Mouse (Mus musculus) liver, adult 2 months (tissue): ENCODE measurements around the gene Rfx2. TPM values are rescaled to one million over a fixed set of nuclear protein-coding genes. Genes with fewer than 3 reads are reported as not detected.

Experiments
- DNase-seq: peaks from one replicate; pipeline ENCODE4 v3.0.0-alpha.2; 2011; ENCODE audit warnings: low read depth, low spot score; ENCODE audit errors: extremely low read depth
- H3K27ac ChIP-seq: fragments of 200-500 bp; replicated peaks from 2 replicates; pipeline ENCODE4 v1.5.1; 2012; ENCODE audit warnings: low read depth, mild to moderate bottlenecking, control low read depth, inconsistent platforms, low read length; ENCODE audit not compliant: insufficient read depth
- H3K27me3 ChIP-seq: fragments of 200-500 bp; 2 replicates; pipeline ENCODE4 v1.6.1; 2012; ENCODE audit warnings: mild to moderate bottlenecking, moderate library complexity, low read length, inconsistent platforms; ENCODE audit not compliant: control insufficient read depth, insufficient read depth
- H3K36me3 ChIP-seq: fragments of 200-500 bp; 2 replicates; pipeline ENCODE4 v1.6.1; 2012; ENCODE audit warnings: low read length, inconsistent platforms; ENCODE audit not compliant: control insufficient read depth, insufficient read depth
- H3K4me1 ChIP-seq: fragments of 200-500 bp; 2 replicates; pipeline ENCODE4 v1.6.1; 2011; ENCODE audit warnings: low read length; ENCODE audit not compliant: control insufficient read depth, insufficient read depth
- H3K4me3 ChIP-seq: fragments of 200-500 bp; 2 replicates; pipeline ENCODE4 v1.5.1; 2011; ENCODE audit warnings: low read depth, mild to moderate bottlenecking, control low read depth, low read length, moderate library complexity; ENCODE audit not compliant: insufficient read depth
- H3K79me2 ChIP-seq: fragments of 200-500 bp; 2 replicates; pipeline ENCODE4 v1.6.1; 2012; ENCODE audit warnings: inconsistent platforms, mild to moderate bottlenecking, low read length, moderate library complexity; ENCODE audit not compliant: control insufficient read depth, insufficient read depth
- H3K9ac ChIP-seq: fragments of 200-500 bp; 2 replicates; pipeline ENCODE4 v1.6.1; 2012; ENCODE audit warnings: low read depth, mild to moderate bottlenecking, control low read depth, inconsistent platforms, low read length
- CTCF ChIP-seq: fragments of 200-500 bp; IDR thresholded peaks from 2 replicates; pipeline ENCODE4 v1.5.1; 2011; ENCODE audit warnings: low read depth, low read length, control low read depth
- POLR2A ChIP-seq: fragments of 200-500 bp; IDR thresholded peaks from 2 replicates; pipeline ENCODE4 v1.6.1; 2011; ENCODE audit warnings: low read length, control low read depth; ENCODE audit not compliant: insufficient read depth; ENCODE audit errors: extremely low read depth
- WGBS: fragments of 180-500 bp; shearing (Covaris S2); methylation state at CpG from one replicate; pipeline ENCODE4 v1.1.7; 2018; 5-methylcytosine and 5-hydroxymethylcytosine counted together
- polyA plus RNA-seq: library from polyadenylated mRNA; depleted of rRNA; stranded (reverse); fragments of >200 nt; gene quantifications from 2 replicates; pipeline ENCODE4 v1.2.3, GENCODE M21; 2012; rRNA removed
- total RNA-seq: library from RNA; depleted of rRNA; stranded (reverse); fragments of >200 nt; gene quantifications from 2 replicates; pipeline ENCODE4 v1.2.3, GENCODE M21; 2014; rRNA removed

Rfx2 gene
- total and polyA plus RNA-seq, 2 experiments = 0.18 to 1.0 TPM

GRCm38 (mm10) chr17:56736534-56736933 lies 94.3 kb downstream of the Rfx2 start:
- Histone ChIP-seq H3K27ac (no peak overlapping the region), H3K27me3 (no peaks in the 10 kb centered on the region), H3K4me3 (no peak overlapping the region), H3K9ac (no peak overlapping the region), H3K4me1 (no peaks in the 10 kb centered on the region), H3K36me3 (no peaks in the 10 kb centered on the region), H3K79me2 (no peaks in the 10 kb centered on the region)
- WGBS = 42% methylated on average over 8 of the region's 8 CpGs
- no peak for DNase-seq
- TF ChIP-seq POLR2A (no peak), CTCF (peak; percentile 52)

- no peak for DNase-seq
- 70% methylated on average over 2 of the region's 2 CpGs for WGBS
Measured at GRCm38 (mm10) chr17:56729656-56730055, 101.2 kb downstream of the Rfx2 start.

GRCm38 (mm10) chr17:56729151-56729550 lies 101.7 kb downstream of the Rfx2 start:
- Histone ChIP-seq H3K4me1 (no peaks in the 10 kb centered on the region), H3K79me2 (no peaks in the 10 kb centered on the region), H3K9ac (no peak overlapping the region), H3K36me3 (no peaks in the 10 kb centered on the region), H3K27ac (no peak overlapping the region), H3K4me3 (no peak overlapping the region), H3K27me3 (peaks cover 3% of the 10 kb centered on the region; the same call in 1 of the 2 replicates)
- 68% methylated on average over 6 of the region's 6 CpGs for WGBS
- no peak for DNase-seq
- no peak for TF ChIP-seq POLR2A
- TF ChIP-seq CTCF = no peak

More at GRCm38 (mm10) chr17:56729656-56730055, 101.2 kb downstream of the Rfx2 start:
- no peak overlapping the region for H3K9ac ChIP-seq
- H3K4me1 ChIP-seq = no peaks in the 10 kb centered on the region
- H3K36me3 ChIP-seq = no peaks in the 10 kb centered on the region
- no peak overlapping the region for H3K4me3 ChIP-seq
- TF ChIP-seq CTCF (no peak), POLR2A (no peak)
- peaks cover 3% of the 10 kb centered on the region; the same call in 1 of the 2 replicates for H3K27me3 ChIP-seq
- H3K27ac ChIP-seq = no peak overlapping the region
- no peaks in the 10 kb centered on the region for H3K79me2 ChIP-seq

- 15% methylated on average over 12 of the region's 12 CpGs for WGBS
- Histone ChIP-seq H3K4me1 (no peaks in the 10 kb centered on the region), H3K36me3 (no peaks in the 10 kb centered on the region), H3K4me3 (no peak overlapping the region), H3K79me2 (no peaks in the 10 kb centered on the region), H3K27ac (no peak overlapping the region), H3K9ac (no peak overlapping the region), H3K27me3 (peaks cover 3% of the 10 kb centered on the region; the same call in 1 of the 2 replicates)
- no peak for TF ChIP-seq POLR2A
- no peak for TF ChIP-seq CTCF
- no peak for DNase-seq
Measured at GRCm38 (mm10) chr17:56728117-56728516, 102.7 kb downstream of the Rfx2 start.

- no peak for TF ChIP-seq CTCF
- TF ChIP-seq POLR2A = no peak
- Histone ChIP-seq H3K4me3 (no peak overlapping the region), H3K9ac (no peak overlapping the region), H3K79me2 (no peaks in the 10 kb centered on the region), H3K36me3 (no peaks in the 10 kb centered on the region), H3K4me1 (no peaks in the 10 kb centered on the region), H3K27ac (no peak overlapping the region), H3K27me3 (peaks cover 3% of the 10 kb centered on the region; the same call in 1 of the 2 replicates)
- no peak for DNase-seq
- WGBS = 21% methylated on average over 12 of the region's 12 CpGs
Measured at GRCm38 (mm10) chr17:56727659-56728058, 103.2 kb downstream of the Rfx2 start.

- Histone ChIP-seq H3K27ac (no peak overlapping the region), H3K4me3 (no peak overlapping the region), H3K27me3 (peaks cover 3% of the 10 kb centered on the region; the same call in 1 of the 2 replicates), H3K79me2 (no peaks in the 10 kb centered on the region), H3K4me1 (no peaks in the 10 kb centered on the region), H3K9ac (no peak overlapping the region), H3K36me3 (no peaks in the 10 kb centered on the region)
- TF ChIP-seq POLR2A = no peak
- TF ChIP-seq CTCF = no peak
- WGBS = 32% methylated on average over 7 of the region's 7 CpGs
- no peak for DNase-seq
Measured at GRCm38 (mm10) chr17:56727029-56727649, 103.7 kb downstream of the Rfx2 start.

Other genes starting within 250 kb of the Rfx2 start
- 30.6 and 32.8 TPM in 2 replicates for gene Safb2, start 246.4 kb downstream of the Rfx2 start, total RNA-seq
- gene Safb2, start 246.4 kb downstream of the Rfx2 start, polyA plus RNA-seq = 41.7 and 62.3 TPM in 2 replicates
- gene Safb, start 246.2 kb downstream of the Rfx2 start, total RNA-seq = 20.8 and 22.9 TPM in 2 replicates
- 36.6 and 56.2 TPM in 2 replicates for gene Safb, start 246.2 kb downstream of the Rfx2 start, polyA plus RNA-seq
- gene 2410015M20Rik, start 221.2 kb downstream of the Rfx2 start, total RNA-seq = 201 and 208 TPM in 2 replicates
- gene 2410015M20Rik, start 221.2 kb downstream of the Rfx2 start, polyA plus RNA-seq = 214 and 259 TPM in 2 replicates
- 820 and 1,038 TPM in 2 replicates for gene Rpl36, start 217.6 kb downstream of the Rfx2 start, total RNA-seq
- 845 and 1,134 TPM in 2 replicates for gene Rpl36, start 217.6 kb downstream of the Rfx2 start, polyA plus RNA-seq
- gene Lonp1, start 204.1 kb downstream of the Rfx2 start, total RNA-seq = 81.0 and 89.5 TPM in 2 replicates
- gene Lonp1, start 204.1 kb downstream of the Rfx2 start, polyA plus RNA-seq = 124 and 129 TPM in 2 replicates
- 1.0 and 1.1 TPM in 2 replicates for gene Catsperd, start 202.9 kb downstream of the Rfx2 start, total RNA-seq
- 0.70 and 4.0 TPM in 2 replicates for gene Catsperd, start 202.9 kb downstream of the Rfx2 start, polyA plus RNA-seq
- gene Ranbp3, start 157.7 kb downstream of the Rfx2 start, total RNA-seq = 14.3 and 18.6 TPM in 2 replicates
- gene Ranbp3, start 157.7 kb downstream of the Rfx2 start, polyA plus RNA-seq = 36.2 and 38.7 TPM in 2 replicates
- gene Ndufa11, start 113.2 kb downstream of the Rfx2 start, total RNA-seq = 110 and 146 TPM in 2 replicates
- 462 and 466 TPM in 2 replicates for gene Ndufa11, start 113.2 kb downstream of the Rfx2 start, polyA plus RNA-seq
- gene Vmac, start 113.0 kb downstream of the Rfx2 start, total RNA-seq = 8.9 and 10.7 TPM in 2 replicates
- 12.3 and 15.2 TPM in 2 replicates for gene Vmac, start 113.0 kb downstream of the Rfx2 start, polyA plus RNA-seq
- 0.83 and 1.3 TPM in 2 replicates for gene Nrtn, start 73.5 kb downstream of the Rfx2 start, total RNA-seq
- gene Nrtn, start 73.5 kb downstream of the Rfx2 start, polyA plus RNA-seq = 1.9 and 3.6 TPM in 2 replicates
- 7.2 and 11.9 TPM in 2 replicates for gene Dus3l, start 66.3 kb downstream of the Rfx2 start, total RNA-seq
- gene Dus3l, start 66.3 kb downstream of the Rfx2 start, polyA plus RNA-seq = 19.7 and 25.7 TPM in 2 replicates
- 0.18 TPM in 1 of 2 replicates, not detected in the other for gene Prr22, start 60.8 kb downstream of the Rfx2 start, total RNA-seq
- gene Prr22, start 60.8 kb downstream of the Rfx2 start, polyA plus RNA-seq = 0.85 and 1.5 TPM in 2 replicates
- gene Acsbg2, start 43.4 kb upstream of the Rfx2 start, total RNA-seq = not detected in 2 replicates
- gene Acsbg2, start 43.4 kb upstream of the Rfx2 start, polyA plus RNA-seq = not detected in 2 replicates
- gene 1700061G19Rik, start 44.5 kb upstream of the Rfx2 start, total RNA-seq = not detected in 2 replicates
- gene 1700061G19Rik, start 44.5 kb upstream of the Rfx2 start, polyA plus RNA-seq = 0.02 TPM in 1 of 2 replicates, not detected in the other
- gene Mllt1, start 104.4 kb upstream of the Rfx2 start, total RNA-seq = 3.0 and 4.4 TPM in 2 replicates
- 19.4 and 22.7 TPM in 2 replicates for gene Mllt1, start 104.4 kb upstream of the Rfx2 start, polyA plus RNA-seq
- gene Acer1, start 151.1 kb upstream of the Rfx2 start, total RNA-seq = not detected in 2 replicates
- gene Acer1, start 151.1 kb upstream of the Rfx2 start, polyA plus RNA-seq = not detected in 2 replicates
- gene Clpp, start 159.3 kb upstream of the Rfx2 start, total RNA-seq = 75.6 and 93.8 TPM in 2 replicates
- gene Clpp, start 159.3 kb upstream of the Rfx2 start, polyA plus RNA-seq = 174 and 184 TPM in 2 replicates
- gene Alkbh7, start 166.3 kb upstream of the Rfx2 start, total RNA-seq = 23.2 and 24.4 TPM in 2 replicates
- gene Alkbh7, start 166.3 kb upstream of the Rfx2 start, polyA plus RNA-seq = 42.0 and 51.1 TPM in 2 replicates
- gene Pspn, start 169.0 kb upstream of the Rfx2 start, total RNA-seq = not detected in 2 replicates
- not detected in 2 replicates for gene Pspn, start 169.0 kb upstream of the Rfx2 start, polyA plus RNA-seq
- 10.9 and 11.9 TPM in 2 replicates for gene Gtf2f1, start 180.3 kb upstream of the Rfx2 start, total RNA-seq
- gene Gtf2f1, start 180.3 kb upstream of the Rfx2 start, polyA plus RNA-seq = 10.4 and 10.6 TPM in 2 replicates
- not detected in 2 replicates for gene Gm17949, start 180.5 kb upstream of the Rfx2 start, total RNA-seq
- gene Gm17949, start 180.5 kb upstream of the Rfx2 start, polyA plus RNA-seq = not detected in 2 replicates
- gene Khsrp, start 200.5 kb upstream of the Rfx2 start, total RNA-seq = 7.6 and 15.6 TPM in 2 replicates
- 30.3 and 38.9 TPM in 2 replicates for gene Khsrp, start 200.5 kb upstream of the Rfx2 start, polyA plus RNA-seq
- not detected in 2 replicates for gene Slc25a41, start 210.6 kb upstream of the Rfx2 start, total RNA-seq
- gene Slc25a41, start 210.6 kb upstream of the Rfx2 start, polyA plus RNA-seq = not detected in 2 replicates
- gene Crb3, start 228.1 kb upstream of the Rfx2 start, total RNA-seq = 21.9 and 27.7 TPM in 2 replicates
- gene Crb3, start 228.1 kb upstream of the Rfx2 start, polyA plus RNA-seq = 45.6 and 57.7 TPM in 2 replicates
- gene Slc25a23, start 228.8 kb upstream of the Rfx2 start, total RNA-seq = 54.9 and 94.6 TPM in 2 replicates
- gene Slc25a23, start 228.8 kb upstream of the Rfx2 start, polyA plus RNA-seq = 212 and 255 TPM in 2 replicates
- 0.54 and 0.92 TPM in 2 replicates for gene Dennd1c, start 247.5 kb upstream of the Rfx2 start, total RNA-seq
- 1.2 and 1.6 TPM in 2 replicates for gene Dennd1c, start 247.5 kb upstream of the Rfx2 start, polyA plus RNA-seq